22 mouse cellular contexts compared by ENCODE assay signal in genomic region chr8:12330886-12331285, GRCm38 (mm10). TPM values are rescaled to one million over a fixed set of nuclear protein-coding genes. Genes with fewer than 3 reads are reported as not detected.
A peak's percentile ranks its signal among the peaks of the same experiment; 100 is the strongest.
DNase-seq lines count a peak whose midpoint lies in the region; ATAC-seq and TF ChIP-seq lines count a peak whose summit lies in the region.
"Had no signal": no experiment of that assay in that cellular context is flagged by ENCODE, and none has a peak within 500 bp of the region (broad histone marks: within the 10 kb centered on the region; RNA-seq: fewer than 3 reads in every experiment).

No protein-coding gene starts in this region.

- H3K9ac ChIP-seq in midbrain, postnatal 0 days (replicated peaks; ENCODE audit: low read length, poor library complexity, severe bottlenecking), result no peak overlapping the region
- H3K9ac ChIP-seq in midbrain, embryonic 14.5 days (replicated peaks; ENCODE audit: low read length), result no peak overlapping the region
- H3K9ac ChIP-seq: embryonic facial prominence, embryonic 13.5 days; limb, embryonic 12.5 days; liver, embryonic 14.5 days; neural tube, embryonic 13.5 days had no signal

- H3K4me2 ChIP-seq in midbrain, postnatal 0 days (ENCODE audit: low read depth, low read length, poor library complexity, severe bottlenecking), result no peak overlapping the region
- no peak overlapping the region for H3K4me2 ChIP-seq in midbrain, embryonic 14.5 days (ENCODE audit: low read length)
- H3K4me2 ChIP-seq: embryonic facial prominence, embryonic 13.5 days; limb, embryonic 12.5 days; neural tube, embryonic 13.5 days had no signal

- H3K27me3 ChIP-seq in midbrain, postnatal 0 days (ENCODE audit: insufficient read depth, low read length), result peaks cover 47% of the 10 kb centered on the region
- H3K27me3 ChIP-seq in midbrain, embryonic 14.5 days (ENCODE audit: control insufficient read depth, insufficient read depth, low read length), result peaks cover 77% of the 10 kb centered on the region

- H3K4me3 ChIP-seq in layer of hippocampus, adult 2 months, result no peak overlapping the region
- no peak overlapping the region for H3K4me3 ChIP-seq in midbrain, postnatal 0 days (ENCODE audit: low read depth, low read length)
- no peak overlapping the region for H3K4me3 ChIP-seq in midbrain, embryonic 14.5 days (replicated peaks; ENCODE audit: low read depth, low read length)
- H3K4me3 ChIP-seq: embryonic facial prominence, embryonic 13.5 days; limb, embryonic 12.5 days; neural tube, embryonic 13.5 days had no signal

- no peak for TF ChIP-seq CTCF in layer of hippocampus, adult 2 months (conservative IDR thresholded peaks at IDR 0.05)
- TF ChIP-seq CTCF in midbrain, postnatal 0 days (IDR thresholded peaks at IDR 0.05), result no peak

- H3K9me3 ChIP-seq in midbrain, postnatal 0 days (ENCODE audit: low read length), result no peaks in the 10 kb centered on the region
- no peaks in the 10 kb centered on the region for H3K9me3 ChIP-seq in midbrain, embryonic 14.5 days (ENCODE audit: control insufficient read depth, low read length)
- H3K9me3 ChIP-seq: embryonic facial prominence, embryonic 13.5 days; limb, embryonic 12.5 days; neural tube, embryonic 13.5 days had no signal

- DNase-seq in cerebellum, postnatal 25 days, result peak; percentile 13 to 30
- DNase-seq in cerebellum, adult 11 months, result no peak
- no peak for DNase-seq in layer of hippocampus, adult 2 months (ENCODE audit: low spot score in 2 of 2)
- no peak for DNase-seq in layer of hippocampus, adult 18-20 months (ENCODE audit: low spot score in 2 of 2)
- DNase-seq in midbrain, postnatal 0 days (ENCODE audit: low spot score), result peak; percentile 70
- DNase-seq in midbrain, embryonic 14.5 days, result no peak
- no peak for DNase-seq in thymus, postnatal 10 days (ENCODE audit: low spot score in 2 of 2)
- DNase-seq: gastrocnemius, postnatal 14 days; kidney, postnatal 25 days; thymus, adult 18-20 months had no signal

- H3K4me1 ChIP-seq in midbrain, postnatal 0 days (ENCODE audit: insufficient read depth, low read length), result 0 out of 2 replicates have a peak, but pooled peaks cover 5% of the 10 kb centered on the region
- H3K4me1 ChIP-seq in midbrain, embryonic 14.5 days (ENCODE audit: control insufficient read depth, insufficient read depth, low read length), result peaks cover 21% of the 10 kb centered on the region

- ATAC-seq in midbrain, postnatal 0 days (ENCODE audit: low FRiP score), result no peak; the same call in 1 of the 2 replicates
- no peak for ATAC-seq in midbrain, embryonic 14.5 days (ENCODE audit: low FRiP score, low TSS enrichment)

- H3K36me3 ChIP-seq in midbrain, postnatal 0 days (ENCODE audit: insufficient read depth, low read length), result no peaks in the 10 kb centered on the region
- no peaks in the 10 kb centered on the region for H3K36me3 ChIP-seq in midbrain, embryonic 14.5 days (ENCODE audit: control insufficient read depth, insufficient read depth, low read length)
- H3K36me3 ChIP-seq: embryonic facial prominence, embryonic 13.5 days; limb, embryonic 12.5 days; neural tube, embryonic 13.5 days had no signal

- peak overlapping the region; percentile 70; the same call in 1 of the 2 replicates for H3K27ac ChIP-seq in layer of hippocampus, adult 2 months
- peak overlapping the region; percentile 43; the same call in 1 of the 2 replicates for H3K27ac ChIP-seq in midbrain, postnatal 0 days (ENCODE audit: low read depth, low read length)
- H3K27ac ChIP-seq in midbrain, embryonic 14.5 days (replicated peaks; ENCODE audit: low read depth, low read length), result no peak overlapping the region
- H3K27ac ChIP-seq: embryonic facial prominence, embryonic 13.5 days; limb, embryonic 12.5 days; liver, embryonic 14.5 days; neural tube, embryonic 13.5 days had no signal

- 72% methylated on average over 14 of the region's 14 CpGs for WGBS in midbrain, postnatal 0 days
- 79% methylated on average over 14 of the region's 14 CpGs for whole genome bisulfite sequencing in midbrain, embryonic 14.5 days

RNA-seq across cellular contexts. Expression of gene A230072I06Rik, which starts 52.3 kb away (rescaled TPM):
- total RNA-seq in layer of hippocampus, adult 2 months (2021), result not detected
- total RNA-seq in layer of hippocampus, adult 18-20 months (2021), result not detected
- total RNA-seq in midbrain, postnatal 0 days (2014; rRNA removed), result 0.24 TPM in 1 of 2 replicates, not detected in the other
- polyA plus RNA-seq in midbrain, postnatal 0 days (2015; fragmentation: Nextera tagmentation; extraction: Ambion mirVana), result not detected in 2 replicates
- polyA plus RNA-seq in midbrain, embryonic 14.5 days (2014; fragmentation: Nextera tagmentation; extraction: Ambion mirVana), result not detected in 2 replicates
- total RNA-seq: adrenal gland, postnatal 36 days; gastrocnemius, postnatal 14 days; heart, adult 8-10 months; megakaryocyte progenitor cell, adult 5-6 weeks had no signal
- polyA plus RNA-seq: C2C12; embryonic facial prominence, embryonic 13.5 days; heart, postnatal 0 days; kidney, adult 2 months; limb, embryonic 12.5 days; liver, embryonic 14.5 days; neural tube, embryonic 13.5 days; small intestine, adult 2 months; urinary bladder, adult 2 months had no signal

Comparison
In these comparisons a context has a peak if more than half of its experiments do, and no peak if none do; other contexts are left out.
1. DNase-seq: peak in cerebellum, postnatal 25 days (2 of 2) and midbrain, postnatal 0 days (single experiment); none in cerebellum, adult 11 months (single experiment), layer of hippocampus, adult 2 months (0 of 2), layer of hippocampus, adult 18-20 months (0 of 2), midbrain, embryonic 14.5 days (single experiment) and thymus, postnatal 10 days (0 of 2).